Mouse (Mus musculus) heart, embryonic 14.5 days (tissue): ENCODE results near the gene Slain1. TPM values are rescaled to one million over a fixed set of nuclear protein-coding genes. Genes with fewer than 3 reads are reported as not detected.

ENCODE experiments used
- ATAC-seq: fragments of 200-750 bp; cut with Nextera tagmentation; 2 replicates; pipeline ENCODE4 v1.8.0; 2017; ENCODE audit warnings: low read depth, moderate TSS enrichment; ENCODE audit not compliant: insufficient number of reproducible peaks, insufficient read depth, low FRiP score
- H3K27ac ChIP-seq, 2 experiments: fragments of 200-500 bp in 1 of 2; fragments of 300-500 bp in 1 of 2; sonication (generic) in 1 of 2; replicated peaks in 1 of 2; 2 replicates each; pipeline ENCODE4 v1.5.1; 2012 to 2014; ENCODE audit warnings: low read depth in 2 of 2, low read length in 2 of 2, control low read depth in 1 of 2, mild to moderate bottlenecking in 1 of 2, mixed read lengths in 1 of 2; ENCODE audit not compliant: control insufficient read depth in 1 of 2, insufficient read depth in 1 of 2
- H3K27me3 ChIP-seq: fragments of 300-500 bp; sonication (generic); 2 replicates; pipeline ENCODE4 v1.6.1; 2014; ENCODE audit warnings: mild to moderate bottlenecking, low read length, control low read depth; ENCODE audit not compliant: control insufficient read depth, insufficient read depth
- H3K36me3 ChIP-seq: fragments of 300-500 bp; sonication (generic); 2 replicates; pipeline ENCODE4 v1.6.1; 2014; ENCODE audit warnings: mild to moderate bottlenecking, control low read depth, low read length, mixed read lengths; ENCODE audit not compliant: control insufficient read depth, insufficient read depth
- H3K4me1 ChIP-seq, 2 experiments: fragments of 200-500 bp in 1 of 2; fragments of 300-500 bp in 1 of 2; sonication (generic) in 1 of 2; 2 replicates each; pipeline ENCODE4 v1.6.1; 2012 to 2014; ENCODE audit warnings: low read length in 2 of 2, control low read depth in 1 of 2, mixed read lengths in 1 of 2; ENCODE audit not compliant: control insufficient read depth in 2 of 2, insufficient read depth in 2 of 2
- H3K4me2 ChIP-seq: fragments of 300-500 bp; sonication (generic); 2 replicates; pipeline ENCODE4 v1.6.1; 2014; ENCODE audit warnings: mild to moderate bottlenecking, low read length
- H3K4me3 ChIP-seq, 2 experiments: fragments of 200-500 bp in 1 of 2; fragments of 300-500 bp in 1 of 2; sonication (generic) in 1 of 2; 2 replicates each; pipeline ENCODE4 v1.5.1; 2012 to 2014; ENCODE audit warnings: low read length in 2 of 2, mild to moderate bottlenecking in 2 of 2, control low read depth in 1 of 2, low read depth in 1 of 2, moderate library complexity in 1 of 2; ENCODE audit not compliant: control insufficient read depth in 1 of 2, insufficient read depth in 1 of 2
- H3K9ac ChIP-seq: fragments of 300-500 bp; sonication (generic); 2 replicates; pipeline ENCODE4 v1.6.1; 2014; ENCODE audit warnings: mild to moderate bottlenecking, low read length
- H3K9me3 ChIP-seq: fragments of 300-500 bp; sonication (generic); 2 replicates; pipeline ENCODE4 v1.6.1; 2016; ENCODE audit warnings: low read length, control low read depth; ENCODE audit not compliant: control insufficient read depth
- WGBS: fragments of 180-500 bp; shearing (Covaris S2); extraction: QIAGEN DNeasy Blood & Tissue Kit; methylation state at CpG from one replicate; pipeline ENCODE4 v1.1.7; 2014; 5-methylcytosine and 5-hydroxymethylcytosine counted together
- polyA plus RNA-seq: library from polyadenylated mRNA; unstranded; fragments of >200 nt; fragmentation: Nextera tagmentation; extraction: Ambion mirVana; gene quantifications from 2 replicates; pipeline ENCODE4 v1.2.1, GENCODE M21; 2014

Gene Slain1
- polyA plus RNA-seq, 1 experiment from 2014 or later, result 0.70 TPM

DNA sequence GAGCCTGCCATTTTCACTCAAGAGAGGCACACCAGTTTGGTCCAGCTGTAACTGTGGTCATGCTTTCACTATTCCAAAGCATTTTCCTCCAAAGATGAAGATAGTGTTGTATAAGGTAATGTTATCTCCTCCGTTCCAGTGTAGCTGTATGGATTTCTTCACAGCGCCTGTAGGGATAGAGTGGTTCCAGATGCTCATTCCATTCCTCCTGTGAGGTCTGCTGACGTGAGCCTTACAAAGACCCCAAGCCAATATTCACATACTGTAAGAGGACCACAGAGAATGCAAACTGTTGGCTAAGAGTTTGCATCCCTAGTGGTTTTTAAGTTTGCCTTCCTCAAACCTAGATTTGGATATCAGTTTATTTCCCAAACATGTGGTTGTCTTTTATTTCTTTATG, 45.6 kb downstream of the Slain1 start:
- no peaks in the 10 kb centered on the region for H3K4me1 ChIP-seq
- H3K36me3 ChIP-seq, result no peaks in the 10 kb centered on the region
- no peaks in the 10 kb centered on the region for H3K9me3 ChIP-seq
- H3K9ac ChIP-seq, result no peak overlapping the region
- H3K27ac ChIP-seq, result no peak overlapping the region
- no peak for ATAC-seq
- no peaks in the 10 kb centered on the region for H3K27me3 ChIP-seq
- H3K4me3 ChIP-seq, result no peak overlapping the region
- no peak overlapping the region for H3K4me2 ChIP-seq
- 68% methylated on average over 3 of the region's 3 CpGs for WGBS

DNA sequence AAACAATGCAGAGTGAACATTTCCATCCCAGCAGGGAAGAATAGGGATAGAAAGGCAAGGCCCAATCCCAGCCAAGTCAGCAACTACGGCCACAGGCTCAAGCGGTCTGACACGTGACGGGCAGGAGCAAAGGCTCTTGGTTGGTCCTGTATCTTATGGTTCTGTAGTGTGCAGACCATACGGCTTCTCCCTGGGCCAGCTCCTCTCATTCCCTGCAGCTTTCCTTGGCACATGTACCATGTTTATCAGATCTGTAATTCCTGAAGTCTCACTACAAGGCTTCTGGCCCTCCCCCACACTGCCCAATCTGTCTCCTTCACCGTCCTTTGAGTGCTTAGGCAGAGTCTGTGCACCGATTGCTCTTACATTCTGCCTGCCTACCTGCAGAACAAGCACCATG, 47.1 kb downstream of the Slain1 start:
- Histone ChIP-seq H3K36me3 (no peaks in the 10 kb centered on the region), H3K4me2 (no peak overlapping the region), H3K9ac (no peak overlapping the region), H3K4me1 (no peaks in the 10 kb centered on the region), H3K4me3 (no peak overlapping the region), H3K27ac (no peak overlapping the region), H3K27me3 (no peaks in the 10 kb centered on the region), H3K9me3 (no peaks in the 10 kb centered on the region)
- 78% methylated on average over 7 of the region's 7 CpGs for WGBS
- no peak for ATAC-seq

DNA sequence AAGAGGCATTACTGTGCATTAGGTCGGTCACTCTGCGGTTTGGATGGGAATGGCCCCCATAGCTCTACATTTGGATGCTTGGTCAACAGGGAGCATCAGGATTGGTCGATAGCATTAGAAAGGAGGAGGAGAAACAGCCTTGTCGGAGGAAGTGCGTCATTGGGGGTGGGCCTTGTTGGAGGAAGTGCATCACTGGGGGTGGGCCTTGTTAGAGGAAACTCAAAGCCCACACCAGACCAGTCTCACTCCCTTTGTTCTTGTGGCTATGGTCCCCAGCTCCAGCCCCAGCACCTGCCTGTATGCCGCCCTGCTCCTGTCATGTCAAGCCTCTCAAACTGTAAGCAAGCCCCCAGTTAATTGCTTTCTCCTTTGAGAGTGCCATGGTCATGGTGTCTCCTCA, 49.3 kb downstream of the Slain1 start:
- Histone ChIP-seq H3K27ac (no peak overlapping the region), H3K27me3 (no peaks in the 10 kb centered on the region), H3K4me2 (no peak overlapping the region), H3K4me3 (no peak overlapping the region), H3K36me3 (no peaks in the 10 kb centered on the region), H3K9ac (no peak overlapping the region), H3K9me3 (no peaks in the 10 kb centered on the region), H3K4me1 (no peaks in the 10 kb centered on the region)
- ATAC-seq, result no peak
- 89% methylated on average over 6 of the region's 6 CpGs for WGBS

DNA sequence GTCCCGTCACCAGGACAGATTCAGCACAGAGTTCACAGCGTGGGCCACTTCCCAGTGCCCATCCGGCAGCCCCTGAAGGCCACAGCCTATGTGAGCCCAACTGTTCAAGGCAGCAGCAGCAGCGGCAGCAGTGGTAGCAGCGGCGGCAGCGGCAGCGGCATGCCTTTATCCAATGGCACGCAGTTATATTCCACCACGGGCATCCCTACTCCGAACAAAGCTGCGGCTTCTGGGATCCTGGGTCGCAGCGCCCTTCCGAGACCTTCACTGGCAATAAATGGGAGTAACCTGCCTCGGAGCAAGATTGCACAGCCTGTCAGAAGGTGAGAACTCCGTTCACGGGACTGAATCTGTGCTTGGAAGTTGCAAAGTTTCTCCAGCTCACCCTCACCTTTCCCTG, 52.5 kb downstream of the Slain1 start:
- no peak for ATAC-seq
- 85% methylated on average over 18 of the region's 18 CpGs for WGBS
- Histone ChIP-seq H3K9me3 (no peaks in the 10 kb centered on the region), H3K27ac (no peak overlapping the region), H3K27me3 (no peaks in the 10 kb centered on the region), H3K4me3 (no peak overlapping the region), H3K4me1 (no peaks in the 10 kb centered on the region), H3K4me2 (no peak overlapping the region), H3K9ac (no peak overlapping the region), H3K36me3 (no peaks in the 10 kb centered on the region)

DNA sequence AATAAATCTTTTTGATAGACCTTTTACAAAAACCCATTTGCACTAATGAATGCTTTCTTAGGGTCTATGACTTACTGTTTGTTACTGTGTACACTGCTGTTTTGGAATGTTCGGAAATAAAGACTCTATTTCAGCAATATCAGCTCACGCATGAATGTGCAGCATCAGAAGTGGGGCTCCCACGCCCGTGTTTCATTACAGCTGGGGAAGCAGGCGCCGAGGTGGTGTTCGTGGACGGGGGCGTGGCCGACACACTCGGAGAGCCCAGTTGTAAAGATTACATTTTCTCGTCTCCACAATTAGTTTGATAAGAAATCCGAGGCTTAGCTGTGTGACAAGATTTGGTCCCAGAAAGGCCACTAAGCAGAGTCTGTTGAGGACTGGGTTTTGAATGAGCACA, 54.7 kb downstream of the Slain1 start:
- H3K4me1 ChIP-seq, result no peaks in the 10 kb centered on the region
- no peak overlapping the region for H3K4me2 ChIP-seq
- H3K27ac ChIP-seq, result no peak overlapping the region
- H3K27me3 ChIP-seq, result no peaks in the 10 kb centered on the region
- ATAC-seq, result no peak
- WGBS, result 60% methylated on average over 13 of the region's 13 CpGs
- no peaks in the 10 kb centered on the region for H3K9me3 ChIP-seq
- H3K36me3 ChIP-seq, result no peaks in the 10 kb centered on the region
- no peak overlapping the region for H3K9ac ChIP-seq
- no peak overlapping the region for H3K4me3 ChIP-seq

DNA sequence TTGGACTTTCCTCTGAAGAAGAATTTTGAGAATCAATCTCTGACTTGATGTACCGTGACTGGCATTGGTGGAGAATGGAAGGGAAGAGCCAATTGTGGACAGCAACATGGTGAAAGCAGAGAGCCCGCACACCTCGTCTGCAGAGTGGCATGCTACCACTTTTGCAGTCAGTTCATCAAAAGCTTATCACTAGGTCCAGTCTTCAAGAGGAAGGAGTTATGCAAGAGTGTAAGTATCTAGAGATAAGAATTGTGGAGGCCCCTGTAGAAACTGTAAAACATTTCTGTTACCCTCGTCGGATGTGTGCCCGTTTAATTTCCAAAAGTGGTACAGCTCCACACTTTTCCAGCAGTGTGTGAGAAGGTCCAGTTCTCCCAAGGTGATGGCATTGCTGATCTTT, 56.3 kb downstream of the Slain1 start:
- H3K4me2 ChIP-seq, result no peak overlapping the region
- no peak overlapping the region for H3K4me3 ChIP-seq
- H3K27me3 ChIP-seq, result no peaks in the 10 kb centered on the region
- H3K9ac ChIP-seq, result no peak overlapping the region
- 65% methylated on average over 6 of the region's 6 CpGs for WGBS
- H3K36me3 ChIP-seq, result no peaks in the 10 kb centered on the region
- no peak for ATAC-seq
- H3K4me1 ChIP-seq, result no peaks in the 10 kb centered on the region
- H3K9me3 ChIP-seq, result no peaks in the 10 kb centered on the region
- H3K27ac ChIP-seq, result no peak overlapping the region

DNA sequence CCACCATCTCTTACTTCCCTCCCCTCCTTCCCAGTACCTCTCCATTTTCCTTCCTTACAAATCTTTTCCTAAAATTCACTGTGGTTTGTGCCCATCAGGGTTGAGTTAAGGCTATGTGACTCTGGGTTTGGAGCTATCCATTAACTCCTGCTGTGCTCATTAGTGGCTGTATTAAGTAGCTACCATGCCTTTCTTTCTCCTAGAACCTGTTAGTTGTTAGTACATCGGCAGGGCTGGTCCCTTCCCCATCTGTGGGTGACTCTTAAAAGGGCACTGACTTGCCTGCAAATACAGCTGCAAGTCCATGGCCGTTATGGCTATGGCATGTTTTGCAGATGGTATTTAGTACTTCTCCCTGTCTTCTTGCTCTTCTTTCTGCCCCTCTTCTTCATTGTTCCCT, 58.6 kb downstream of the Slain1 start:
- no peaks in the 10 kb centered on the region for H3K27me3 ChIP-seq
- no peaks in the 10 kb centered on the region for H3K36me3 ChIP-seq
- no peak overlapping the region for H3K27ac ChIP-seq
- no peak for ATAC-seq
- no peak overlapping the region for H3K4me3 ChIP-seq
- no peaks in the 10 kb centered on the region for H3K4me1 ChIP-seq
- H3K4me2 ChIP-seq, result no peak overlapping the region
- no peak overlapping the region for H3K9ac ChIP-seq
- no peaks in the 10 kb centered on the region for H3K9me3 ChIP-seq
- 75% methylated on average over 2 of the region's 2 CpGs for WGBS

DNA sequence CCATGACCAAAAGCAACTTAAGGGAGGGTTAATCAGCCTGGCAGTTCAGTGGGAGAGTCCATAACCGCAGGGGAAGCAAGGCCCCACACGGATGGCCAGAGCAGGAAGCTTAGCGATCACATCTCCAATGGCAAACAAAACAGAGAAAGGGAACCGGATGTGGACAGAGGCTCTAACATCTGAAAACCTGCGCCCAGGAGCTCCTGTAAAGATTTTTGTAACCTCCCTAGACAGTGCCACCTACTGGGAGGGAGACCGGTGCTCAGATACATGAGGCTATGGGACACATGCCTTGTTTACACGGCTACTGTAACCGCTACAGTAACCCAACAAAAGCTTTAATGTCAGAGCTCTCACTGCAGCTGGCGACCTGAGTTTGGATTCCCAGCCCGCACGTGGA, 59.2 kb downstream of the Slain1 start:
- Histone ChIP-seq H3K9ac (no peak overlapping the region), H3K27me3 (no peaks in the 10 kb centered on the region), H3K4me2 (no peak overlapping the region), H3K36me3 (no peaks in the 10 kb centered on the region), H3K4me3 (no peak overlapping the region), H3K9me3 (no peaks in the 10 kb centered on the region), H3K27ac (no peak overlapping the region), H3K4me1 (no peaks in the 10 kb centered on the region)
- no peak for ATAC-seq
- WGBS, result 83% methylated on average over 11 of the region's 11 CpGs
